Mouse (Mus musculus) liver, embryonic 14.5 days (tissue): ENCODE data around the gene Gpr176.

ENCODE experiments used
- CTCF ChIP-seq: IDR thresholded peaks from 2 replicates; pipeline ENCODE4 v1.5.1; 2016; ENCODE audit warnings: antibody characterized with exemption, low read depth, control low read depth
- EP300 ChIP-seq: IDR thresholded peaks from 2 replicates; pipeline ENCODE4 v1.6.1; 2016; ENCODE audit warnings: antibody characterized with exemption, low read depth

DNA sequence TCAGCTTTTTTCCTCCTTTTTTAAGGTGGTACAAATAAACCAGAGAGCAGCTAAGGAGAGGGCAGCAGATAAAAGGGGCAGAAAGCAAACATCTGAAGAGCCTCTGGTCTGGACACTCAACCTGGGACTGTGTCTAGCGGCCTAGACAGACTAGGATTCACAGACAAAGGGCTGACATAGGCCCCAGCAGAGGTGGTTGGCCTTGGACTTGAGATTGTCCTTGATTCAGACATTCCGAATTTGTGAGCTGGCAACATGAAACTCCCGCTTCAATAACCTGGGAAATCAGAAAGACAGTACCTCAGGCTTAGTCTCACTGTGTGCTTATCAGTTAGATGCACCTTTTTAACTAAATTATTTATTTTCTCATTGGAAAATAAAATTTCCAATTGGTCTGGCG lies 44.9 kb upstream of the Gpr176 start:
- TF ChIP-seq CTCF: no peak
- no peak for TF ChIP-seq EP300
